Mouse (Mus musculus): ENCODE data around the gene Ccnl2. TPM values are rescaled to one million over a fixed set of nuclear protein-coding genes. Genes with fewer than 3 reads are reported as not detected.

The Ccnl2 gene
- total and polyA plus RNA-seq, 3 experiments, result 46.1 to 103 (median 48.6) TPM

GRCm38 (mm10) chr4:155851951-155852411 lies 39.7 kb downstream of the Ccnl2 start:
- no peaks in the 10 kb centered on the region for H3K27me3 ChIP-seq (ENCODE audit: control insufficient read depth in 1 of 2, insufficient read depth in 2 of 2, low read length in 2 of 2)
- H3K27ac ChIP-seq (ENCODE audit: control insufficient read depth, low read depth, low read length), result no peak overlapping the region
- peaks cover 47% of the 10 kb centered on the region for H3K79me2 ChIP-seq (ENCODE audit: control insufficient read depth, insufficient read depth, low read length, poor library complexity)
- H3K4me1 ChIP-seq (ENCODE audit: control insufficient read depth in 1 of 2, insufficient read depth in 2 of 2, low read length in 2 of 2), result peaks cover 23 to 39% of the 10 kb centered on the region in 2 experiments
- no peaks in the 10 kb centered on the region for H3K9me3 ChIP-seq (replicated peaks; ENCODE audit: insufficient read depth, low read length)
- DNase-seq (ENCODE audit: low read depth, low spot score), result no peak
- no peak overlapping the region for H3K4me3 ChIP-seq (ENCODE audit: control insufficient read depth in 1 of 2, insufficient read depth in 1 of 2, low read depth in 2 of 2, low read length in 2 of 2)
- H3K36me3 ChIP-seq (ENCODE audit: control insufficient read depth in 1 of 2, insufficient read depth in 2 of 2, low read length in 2 of 2), result peaks cover 4 to 17% of the 10 kb centered on the region in 2 experiments; a peak in 3 of 4 replicates
- TF ChIP-seq RCOR1 (IDR thresholded peaks at IDR 0.05; ENCODE audit: low read depth, low read length), result no peak
- no peak for TF ChIP-seq SMC3 (IDR thresholded peaks at IDR 0.05; ENCODE audit: low read depth, low read length)
- TF ChIP-seq TBP (IDR thresholded peaks at IDR 0.05; ENCODE audit: low read depth, low read length), result no peak
- no peak for TF ChIP-seq RAD21 (IDR thresholded peaks at IDR 0.05; ENCODE audit: low read depth, low read length)
- no peak for TF ChIP-seq TAL1 (IDR thresholded peaks at IDR 0.05; ENCODE audit: low read length)
- no peak for TF ChIP-seq MAFK (IDR thresholded peaks at IDR 0.05; ENCODE audit: borderline replicate concordance, low read depth, low read length)
- no peak for TF ChIP-seq KAT2A (conservative IDR thresholded peaks at IDR 0.05; ENCODE audit: low read depth, low read length)
- no peak for TF ChIP-seq TCF12 (IDR thresholded peaks at IDR 0.05; ENCODE audit: low read depth, low read length)
- no peak for TF ChIP-seq SIN3A (IDR thresholded peaks at IDR 0.05; ENCODE audit: low read length)
- no peak for TF ChIP-seq GABPA (IDR thresholded peaks at IDR 0.05; ENCODE audit: low read depth, low read length)
- TF ChIP-seq JUND (IDR thresholded peaks at IDR 0.05; ENCODE audit: low read depth, low read length), result no peak
- H3K9ac ChIP-seq (ENCODE audit: control insufficient read depth, low read depth, low read length, poor library complexity, severe bottlenecking), result no peak overlapping the region

GRCm38 (mm10) chr4:155853421-155853820 lies 41.1 kb downstream of the Ccnl2 start:
- no peak overlapping the region for H3K4me3 ChIP-seq (ENCODE audit: control insufficient read depth in 1 of 2, insufficient read depth in 1 of 2, low read depth in 2 of 2, low read length in 2 of 2)
- no peak overlapping the region for H3K27ac ChIP-seq (ENCODE audit: control insufficient read depth, low read depth, low read length)
- H3K79me2 ChIP-seq (ENCODE audit: control insufficient read depth, insufficient read depth, low read length, poor library complexity), result peaks cover 36% of the 10 kb centered on the region
- no peaks in the 10 kb centered on the region for H3K9me3 ChIP-seq (replicated peaks; ENCODE audit: insufficient read depth, low read length)
- no peaks in the 10 kb centered on the region for H3K27me3 ChIP-seq (ENCODE audit: control insufficient read depth in 1 of 2, insufficient read depth in 2 of 2, low read length in 2 of 2)
- no peak for DNase-seq (ENCODE audit: low read depth, low spot score)
- TF ChIP-seq MYB (IDR thresholded peaks at IDR 0.05; ENCODE audit: low read depth, low read length) (no peak), POLR2A (IDR thresholded peaks at IDR 0.05; ENCODE audit: control insufficient read depth in 1 of 2, insufficient read depth in 1 of 2, low read depth in 1 of 2, low read length in 2 of 2, poor library complexity in 1 of 2) (no peak), GABPA (IDR thresholded peaks at IDR 0.05; ENCODE audit: low read depth, low read length) (no peak), CHD1 (IDR thresholded peaks at IDR 0.05; ENCODE audit: low read depth, low read length) (no peak), JUND (IDR thresholded peaks at IDR 0.05; ENCODE audit: low read depth, low read length) (no peak), E2F4 (IDR thresholded peaks at IDR 0.05; ENCODE audit: borderline replicate concordance, low read depth, low read length) (no peak), MAZ (IDR thresholded peaks at IDR 0.05; ENCODE audit: low read depth, low read length) (no peak)
- peaks cover 4 to 17% of the 10 kb centered on the region in 2 experiments; a peak in 3 of 4 replicates for H3K36me3 ChIP-seq (ENCODE audit: control insufficient read depth in 1 of 2, insufficient read depth in 2 of 2, low read length in 2 of 2)
- peaks cover 23 to 38% of the 10 kb centered on the region in 2 experiments for H3K4me1 ChIP-seq (ENCODE audit: control insufficient read depth in 1 of 2, insufficient read depth in 2 of 2, low read length in 2 of 2)
- no peak overlapping the region for H3K9ac ChIP-seq (ENCODE audit: control insufficient read depth, low read depth, low read length, poor library complexity, severe bottlenecking)

Data from MEL (cell line).